Mouse (Mus musculus) yolk sac, embryonic 10.5 days (tissue): ENCODE results near the gene Stard13.

Experiments
- DNase-seq: peaks from one replicate; pipeline ENCODE4 v3.0.0-alpha.2; 2017; ENCODE audit warnings: low spot score

Gene Stard13

GRCm38 (mm10) chr5:151056920-151057294, 176.7 kb downstream of the Stard13 start:
- DNase-seq = peak; percentile 42

- no peak for DNase-seq
Observed at GRCm38 (mm10) chr5:151056255-151056919, 177.2 kb downstream of the Stard13 start.

- DNase-seq = no peak
Observed at GRCm38 (mm10) chr5:151055426-151056090, 178.1 kb downstream of the Stard13 start.

- DNase-seq = peak; percentile 35
Observed at GRCm38 (mm10) chr5:151054743-151055114, 178.9 kb downstream of the Stard13 start.

- DNase-seq = peak; percentile 31
Observed at GRCm38 (mm10) chr5:151054100-151054742, 179.4 kb downstream of the Stard13 start.

GRCm38 (mm10) chr5:151053190-151053589, 180.4 kb downstream of the Stard13 start:
- no peak for DNase-seq

- DNase-seq = no peak
Observed at GRCm38 (mm10) chr5:151052331-151052730, 181.3 kb downstream of the Stard13 start.

GRCm38 (mm10) chr5:151047488-151047887, 186.1 kb downstream of the Stard13 start:
- no peak for DNase-seq

GRCm38 (mm10) chr5:151046917-151047316, 186.7 kb downstream of the Stard13 start:
- DNase-seq = no peak

GRCm38 (mm10) chr5:151046131-151046530, 187.5 kb downstream of the Stard13 start:
- no peak for DNase-seq

- no peak for DNase-seq
Observed at GRCm38 (mm10) chr5:151042911-151043310, 190.7 kb downstream of the Stard13 start.

GRCm38 (mm10) chr5:151037871-151038270, 195.8 kb downstream of the Stard13 start:
- no peak for DNase-seq

- no peak for DNase-seq
Observed at GRCm38 (mm10) chr5:151034715-151035512, 198.7 kb downstream of the Stard13 start.

GRCm38 (mm10) chr5:151028906-151029305, 204.7 kb downstream of the Stard13 start:
- DNase-seq = no peak

GRCm38 (mm10) chr5:151027171-151027570, 206.5 kb downstream of the Stard13 start:
- no peak for DNase-seq

GRCm38 (mm10) chr5:151026069-151026468, 207.6 kb downstream of the Stard13 start:
- DNase-seq = no peak

- no peak for DNase-seq
Observed at GRCm38 (mm10) chr5:151024483-151024882, 209.2 kb downstream of the Stard13 start.

- DNase-seq = peak; percentile 57
Observed at GRCm38 (mm10) chr5:151023461-151023860, 210.2 kb downstream of the Stard13 start.

GRCm38 (mm10) chr5:151022939-151023338, 210.7 kb downstream of the Stard13 start:
- DNase-seq = no peak

GRCm38 (mm10) chr5:151022026-151022425, 211.6 kb downstream of the Stard13 start:
- DNase-seq = no peak

GRCm38 (mm10) chr5:151020831-151021230, 212.8 kb downstream of the Stard13 start:
- no peak for DNase-seq

GRCm38 (mm10) chr5:151020031-151020820, 213.4 kb downstream of the Stard13 start:
- DNase-seq = no peak
